Mouse (Mus musculus): ENCODE results near the gene Grin2d. TPM values are rescaled to one million over a fixed set of nuclear protein-coding genes. Genes with fewer than 3 reads are reported as not detected.
A peak's percentile ranks its signal among the peaks of the same experiment; 100 is the strongest.

Gene Grin2d
- polyA plus RNA-seq, 3 experiments from 2014 or later = not detected

- no peak for ATAC-seq
These were observed 25.1 kb downstream of the Grin2d start for GRCm38 (mm10) chr7:45853089-45853488.

DNA sequence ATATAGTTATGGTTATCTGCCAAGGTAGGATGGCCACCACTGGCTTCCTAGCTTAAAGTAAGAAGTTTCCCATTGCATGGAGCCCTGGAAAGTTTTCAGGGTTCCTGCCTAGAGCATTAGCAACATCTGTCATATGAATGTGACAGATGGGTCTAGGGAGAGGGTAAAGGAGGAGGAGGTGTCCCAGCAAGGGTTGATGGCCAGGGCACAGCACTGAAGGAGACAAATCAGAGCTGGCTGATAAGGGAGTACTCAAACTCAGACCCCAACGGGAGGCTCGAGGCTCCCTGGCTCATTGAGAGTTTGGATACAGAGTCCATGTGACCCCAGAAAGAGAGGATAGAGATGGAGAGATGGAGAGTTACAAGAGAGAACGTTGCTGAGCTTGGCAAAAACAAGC, 27.5 kb downstream of the Grin2d start:
- ATAC-seq = no peak

- ATAC-seq = no peak
These were observed 29.6 kb downstream of the Grin2d start for GRCm38 (mm10) chr7:45848447-45849027.

DNA sequence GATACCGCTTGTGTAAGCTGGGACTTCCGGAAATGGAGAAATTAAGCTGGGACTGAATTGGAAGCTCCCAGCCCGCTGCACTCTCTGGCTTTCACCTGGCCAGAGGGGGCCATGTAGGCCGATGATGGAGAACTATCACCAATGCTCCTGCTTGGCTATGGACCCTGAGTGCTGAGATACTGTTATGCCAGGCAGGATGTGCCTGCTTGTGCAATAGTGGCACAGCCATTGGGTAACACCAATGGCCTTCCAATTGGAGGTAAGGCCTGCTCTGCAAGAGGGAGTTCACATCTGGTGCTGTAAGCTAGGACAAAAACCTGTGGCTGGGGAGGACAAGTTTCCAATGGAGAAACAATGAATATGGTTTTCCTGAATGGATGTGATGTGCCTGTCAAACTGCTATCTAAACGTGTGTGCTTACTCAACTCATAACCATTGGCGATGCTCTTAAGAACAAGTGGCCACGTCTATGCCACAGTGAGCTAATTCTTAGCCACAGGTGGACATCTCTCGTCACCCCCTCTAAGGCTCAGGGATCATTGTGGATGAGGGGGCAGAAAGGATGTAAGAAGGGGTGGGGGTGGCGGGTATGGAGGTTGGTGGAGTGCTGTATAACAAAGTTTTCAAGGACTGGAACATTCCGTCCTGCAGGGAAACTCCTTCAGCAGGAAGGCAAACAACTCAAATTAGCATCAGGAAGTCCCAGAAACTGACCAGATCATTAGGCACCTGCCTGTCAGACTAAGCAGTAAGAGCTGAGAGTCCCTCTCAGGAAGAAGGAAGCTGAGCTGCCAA, 35.0 kb downstream of the Grin2d start:
- no peak for ATAC-seq

GRCm38 (mm10) chr7:45833924-45834323, 44.3 kb downstream of the Grin2d start:
- no peak for ATAC-seq

- no peak for ATAC-seq
These were observed 44.9 kb downstream of the Grin2d start for GRCm38 (mm10) chr7:45833148-45833790.

GRCm38 (mm10) chr7:45832428-45832827, 45.8 kb downstream of the Grin2d start:
- ATAC-seq = no peak

GRCm38 (mm10) chr7:45831128-45831525, 47.1 kb downstream of the Grin2d start:
- ATAC-seq = no peak

DNA sequence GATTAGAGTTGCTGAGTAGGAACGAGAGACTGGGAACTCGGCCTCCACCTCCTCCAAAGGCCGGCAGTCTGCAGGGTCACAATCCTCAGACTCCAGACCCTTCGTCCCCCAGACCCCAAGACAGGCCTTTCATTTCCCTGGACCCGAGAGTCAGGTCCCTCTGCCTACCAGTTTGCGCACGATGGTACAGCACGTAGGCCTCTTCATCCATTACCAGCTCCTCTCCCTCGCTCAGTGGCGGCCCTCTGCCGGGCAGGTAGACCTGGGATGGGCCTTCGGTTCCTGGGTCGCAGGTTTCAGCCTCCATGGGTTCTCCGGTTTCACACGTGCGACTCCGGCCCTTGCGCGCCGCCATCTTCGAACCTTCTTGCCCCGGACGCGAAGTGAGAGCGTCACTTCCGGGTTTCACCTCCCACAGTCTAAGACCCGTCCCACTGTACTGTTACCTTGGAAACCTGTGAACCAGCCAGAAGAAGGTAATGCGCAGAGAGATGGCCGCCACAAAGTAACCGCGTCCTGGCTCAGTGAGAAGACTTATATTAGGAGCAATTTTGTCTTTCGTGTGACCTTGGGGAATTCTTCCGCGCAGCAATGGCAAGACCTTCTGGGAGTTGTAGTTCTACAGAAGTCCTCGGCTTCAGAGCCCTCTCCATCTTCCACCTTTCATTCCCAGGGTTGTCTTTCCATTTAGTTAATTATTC, 47.6 kb downstream of the Grin2d start, which contains the start of gene Grwd1:
Gene Grwd1, minus strand, starts transcription at position 518 of the 701 bp plus-strand sequence.
- peak; percentile 98 for ATAC-seq

DNA sequence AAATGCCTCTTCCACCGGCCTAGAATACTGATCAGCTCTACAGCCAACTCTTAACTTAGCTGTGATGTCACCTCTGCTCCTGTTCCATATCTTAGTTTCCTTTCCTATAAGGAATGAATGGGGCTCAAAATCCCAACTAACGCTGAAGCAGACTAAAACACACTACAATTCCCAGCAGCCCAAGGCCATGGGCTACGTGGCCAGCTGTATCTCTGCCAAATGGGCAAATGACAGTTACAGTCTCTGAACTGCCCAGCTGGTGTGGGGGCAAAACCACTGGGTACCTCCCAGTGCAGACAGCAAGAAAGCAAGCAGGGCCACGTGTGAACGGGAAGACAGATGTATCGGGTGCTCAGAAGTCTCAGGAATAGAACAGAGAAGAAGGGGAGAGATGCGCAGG, 51.5 kb downstream of the Grin2d start:
- no peak for ATAC-seq

DNA sequence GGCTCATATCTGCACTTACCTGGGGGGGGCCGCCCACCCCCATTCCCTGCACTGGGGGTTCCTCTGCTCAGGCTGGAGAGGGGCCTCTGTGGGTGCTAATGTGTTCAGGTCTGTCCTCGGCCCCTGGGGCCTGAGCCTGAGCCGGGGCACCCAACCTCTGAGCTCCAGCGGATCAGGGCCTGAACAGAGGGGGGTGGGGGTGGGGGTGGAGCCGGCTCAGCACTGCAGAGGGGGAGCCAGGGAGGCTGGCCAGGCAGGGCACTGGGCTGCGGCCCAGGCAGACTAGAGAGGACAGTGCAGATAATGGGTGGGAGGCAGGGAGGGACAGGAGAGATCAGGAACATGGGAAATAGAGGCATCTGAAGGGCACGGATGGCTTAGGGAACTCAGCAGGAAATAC, 53.6 kb downstream of the Grin2d start, which contains the start of gene Kcnj14:
Gene Kcnj14, minus strand, starts transcription at position 185 of the 400 bp plus-strand sequence.
- no peak for ATAC-seq

DNA sequence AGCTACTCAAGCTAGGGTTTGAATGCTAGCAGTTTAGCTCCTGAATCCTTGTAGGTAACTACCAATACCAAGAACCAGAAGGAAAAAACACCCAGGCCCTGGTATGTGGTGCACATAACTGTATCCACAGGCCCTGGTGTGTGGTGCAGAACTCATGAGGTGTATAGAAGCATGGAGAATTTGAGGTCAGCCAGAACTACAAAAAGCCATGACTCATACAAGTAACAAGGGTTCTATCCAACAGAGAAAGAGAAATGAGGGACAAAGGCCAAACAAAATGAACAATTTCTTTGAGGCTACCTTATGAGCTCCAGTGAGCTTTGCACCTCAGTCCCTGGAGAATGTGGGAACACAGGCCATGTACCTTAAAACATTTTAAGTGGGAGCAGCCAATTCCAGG, 57.3 kb downstream of the Grin2d start:
- no peak for ATAC-seq

- ATAC-seq = no peak
These were observed 58.3 kb downstream of the Grin2d start for GRCm38 (mm10) chr7:45819843-45820242.

DNA sequence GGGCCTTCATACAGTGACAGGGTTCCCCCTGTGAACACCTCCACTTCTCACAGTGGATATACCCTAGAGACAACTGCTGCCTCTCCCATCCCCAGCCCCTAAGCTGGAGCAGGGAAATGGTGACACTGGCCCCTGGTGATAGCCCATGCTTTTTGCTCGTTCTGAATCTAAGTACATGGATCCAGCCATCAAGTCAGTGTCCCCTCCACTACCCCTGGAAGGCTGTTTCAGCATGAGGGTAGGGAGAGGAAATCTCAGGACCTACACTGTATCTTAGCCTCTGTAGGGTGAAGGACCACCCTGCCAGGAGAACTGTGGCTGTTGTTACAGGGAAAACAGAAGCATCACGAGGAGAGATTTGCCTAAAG, 62.2 kb downstream of the Grin2d start:
- ATAC-seq = no peak

DNA sequence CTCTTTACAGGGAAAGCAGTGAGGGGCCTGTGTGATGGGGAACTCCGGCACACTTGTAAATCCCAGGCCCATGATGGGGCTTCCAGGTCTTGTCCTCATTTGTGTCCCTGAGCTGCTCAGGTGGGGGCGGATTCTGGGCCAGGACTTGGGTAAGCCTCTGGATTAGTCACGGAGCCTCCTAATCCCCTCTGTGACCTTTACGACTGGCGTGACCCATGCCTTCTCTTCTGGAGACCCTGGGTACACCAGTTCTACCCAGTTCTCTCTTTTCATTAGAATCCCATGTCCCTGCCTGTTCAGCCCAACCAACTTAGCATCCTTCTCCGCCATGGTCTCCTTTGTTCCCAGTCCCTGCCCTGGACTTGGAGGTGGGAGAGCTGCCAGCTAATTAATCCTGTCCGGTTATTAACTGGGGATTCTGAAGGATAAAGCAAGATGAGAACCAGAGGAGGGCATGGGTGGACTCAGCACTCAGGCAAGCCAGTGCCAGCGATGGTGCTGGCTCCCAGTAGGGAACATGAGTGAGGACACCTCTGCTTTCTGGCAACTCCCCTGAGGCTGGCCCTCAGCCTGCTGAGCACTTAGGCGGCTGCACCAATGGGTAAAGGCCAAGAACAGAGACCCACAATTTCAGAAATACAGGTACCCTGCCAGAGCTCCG, 62.7 kb downstream of the Grin2d start:
- ATAC-seq = no peak

- no peak for ATAC-seq
These were observed 63.3 kb downstream of the Grin2d start for GRCm38 (mm10) chr7:45814841-45815240.

DNA sequence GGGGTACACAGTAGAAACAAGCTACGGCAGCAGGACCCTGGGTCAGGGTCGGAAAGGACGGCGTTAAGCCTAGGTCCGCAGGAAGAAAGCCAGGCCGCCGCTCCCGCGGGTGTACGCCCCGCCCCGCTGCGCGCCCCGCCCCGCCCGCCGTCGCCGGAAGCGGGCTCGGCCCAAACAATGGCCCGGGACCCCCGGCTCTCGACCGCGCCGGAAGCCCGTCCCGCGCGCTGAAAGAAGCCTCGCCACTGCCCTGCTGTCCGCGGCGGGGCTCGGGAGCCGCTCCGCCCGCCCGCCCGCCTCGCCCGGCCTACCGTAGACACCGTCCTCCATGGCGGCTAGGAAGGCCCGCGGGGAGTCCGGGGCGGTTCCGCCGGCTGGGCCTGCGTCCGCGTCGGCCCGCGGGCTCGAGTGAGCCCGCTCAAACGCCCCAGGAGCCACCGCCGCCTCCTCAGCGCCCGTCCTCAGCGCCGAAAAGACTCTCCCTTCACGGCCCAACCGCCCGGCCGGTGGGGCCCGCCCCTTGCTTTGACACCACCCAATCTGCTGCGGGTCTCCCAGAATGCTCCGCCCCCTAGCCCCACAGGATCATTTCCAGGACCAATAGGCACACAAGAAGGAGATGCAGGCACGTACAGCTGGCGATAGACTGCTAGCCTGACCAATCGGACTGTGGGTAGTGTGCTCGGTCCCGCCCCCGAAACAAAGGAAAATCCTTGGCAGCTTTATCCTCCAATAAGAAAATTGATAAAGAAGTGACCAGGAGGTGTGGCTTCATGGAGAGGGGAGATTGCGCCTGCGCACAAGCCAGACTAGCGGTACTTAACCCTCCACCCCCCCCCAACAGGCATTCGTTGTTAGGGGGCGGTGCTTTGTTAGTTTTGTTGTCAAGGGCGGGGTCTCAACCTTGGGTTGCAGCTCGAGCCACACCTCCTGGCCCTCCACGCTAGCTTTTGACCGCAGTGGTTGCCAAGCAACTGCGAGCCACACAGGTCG, 64.1 kb downstream of the Grin2d start, which contains the start of gene Cyth2:
Gene Cyth2, minus strand, starts transcription at position 795 of the 993 bp plus-strand sequence.
- peak; percentile 98 for ATAC-seq

DNA sequence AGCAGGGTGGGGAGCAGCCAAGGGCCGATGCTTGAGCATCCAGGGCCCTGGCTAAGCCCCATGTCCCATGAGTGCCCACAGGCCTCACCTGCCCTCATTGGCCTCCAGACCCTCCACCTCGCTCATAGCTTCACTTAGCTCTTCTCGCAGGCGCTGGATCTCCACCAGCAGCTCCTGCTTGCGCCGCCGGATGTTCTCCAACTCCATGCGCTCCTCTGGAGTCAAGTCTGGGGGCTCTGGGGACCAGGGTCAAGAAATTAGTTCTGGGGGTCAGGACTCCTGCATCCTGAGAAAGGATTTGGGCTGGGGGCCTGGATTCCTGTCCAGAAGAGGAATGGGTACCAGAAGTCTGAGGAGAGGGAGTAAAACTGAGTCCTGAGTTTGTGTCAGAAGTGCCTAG, 65.3 kb downstream of the Grin2d start:
- ATAC-seq = no peak

DNA sequence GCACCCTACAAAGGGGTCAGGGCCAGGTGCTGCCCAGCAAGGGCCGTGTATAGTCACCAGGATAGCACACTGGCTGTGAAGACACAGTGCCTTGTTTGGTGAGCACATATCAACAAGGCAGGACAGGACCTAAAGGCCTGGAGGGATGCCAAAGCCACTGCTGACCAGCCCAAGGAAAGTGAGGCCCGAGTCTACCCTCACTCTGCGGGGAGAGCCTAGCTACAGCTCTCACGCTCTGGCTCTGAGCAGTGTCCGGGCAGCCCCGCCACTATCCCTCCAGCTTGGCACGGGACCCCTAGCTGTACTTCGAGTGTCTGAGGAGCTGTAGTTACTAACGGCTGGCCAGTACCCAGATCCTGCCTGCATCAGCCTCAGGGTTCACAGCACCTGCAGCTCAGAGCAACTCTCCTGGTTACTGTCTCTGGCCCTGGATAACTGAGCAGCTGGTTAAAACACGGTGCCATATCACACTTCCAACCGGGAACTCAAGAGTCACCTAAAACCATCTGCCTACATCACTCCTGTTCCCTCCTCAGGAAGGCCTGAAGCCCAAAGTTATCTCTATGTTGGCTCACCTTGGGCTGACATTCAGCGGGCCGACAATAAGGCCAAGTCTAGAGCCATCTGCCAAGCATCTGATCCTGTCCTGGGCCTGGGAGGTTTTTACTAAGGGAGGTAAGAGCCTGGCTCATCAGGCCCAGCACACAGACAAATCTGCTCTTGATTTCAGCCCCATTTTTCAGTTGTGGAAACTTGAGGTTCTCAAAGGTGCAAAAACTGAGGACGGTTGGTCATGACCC, 68.7 kb downstream of the Grin2d start:
- ATAC-seq = no peak

DNA sequence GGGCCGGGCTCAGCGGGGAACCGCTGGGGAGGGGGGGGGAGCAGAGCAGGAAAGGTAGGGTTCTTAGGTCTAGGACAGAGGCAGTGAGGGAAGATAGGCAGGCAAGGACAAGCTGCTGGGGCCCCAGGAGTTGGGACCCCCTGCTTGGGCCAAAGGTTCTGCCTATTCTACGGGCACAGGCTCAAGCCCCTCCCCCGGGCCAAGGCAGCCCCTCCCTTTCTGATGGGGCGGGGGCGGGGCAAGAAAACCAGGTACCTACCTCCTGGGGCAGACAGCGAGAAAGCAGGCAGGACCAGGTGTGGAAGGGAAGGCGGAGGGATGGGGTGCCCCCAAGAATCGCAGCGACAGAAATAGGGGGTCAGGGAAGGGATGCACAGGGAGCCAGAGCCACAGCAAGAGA, 69.7 kb downstream of the Grin2d start:
- ATAC-seq = no peak

All from inflammation-experienced regulatory T-cells, adult 6 months (primary cell).